8 mouse cellular contexts compared by ENCODE assay signal in genomic region chr3:84228911-84229310, GRCm38 (mm10). TPM values are rescaled to one million over a fixed set of nuclear protein-coding genes. Genes with fewer than 3 reads are reported as not detected.
DNase-seq lines count a peak whose midpoint lies in the region; ATAC-seq and TF ChIP-seq lines count a peak whose summit lies in the region.

No protein-coding gene starts in this region.

- TF ChIP-seq POLR2A in spleen, adult 2 months (IDR thresholded peaks at IDR 0.05; ENCODE audit: low read depth, low read length) = no peak

- ATAC-seq in hindbrain, postnatal 0 days = peak; percentile 55
- no peak for ATAC-seq in liver, postnatal 0 days
- peak; percentile 38; the same call in 1 of the 2 replicates for ATAC-seq in neural tube, embryonic 14.5 days (ENCODE audit: low read depth)

- peak overlapping the region; percentile 81 for H3K4me2 ChIP-seq in hindbrain, postnatal 0 days (ENCODE audit: low read depth, low read length)
- H3K4me2 ChIP-seq in liver, postnatal 0 days (ENCODE audit: low read depth, low read length) = peak overlapping the region; percentile 68
- H3K4me2 ChIP-seq in neural tube, embryonic 14.5 days (ENCODE audit: low read depth, low read length) = peak overlapping the region; percentile 62

- no peak for TF ChIP-seq CTCF in spleen, adult 2 months (IDR thresholded peaks at IDR 0.05; ENCODE audit: extremely low read depth, insufficient read depth, insufficient read length, insufficient replicate concordance)
- TF ChIP-seq CTCF in hindbrain, postnatal 0 days (IDR thresholded peaks at IDR 0.05; ENCODE audit: low read depth) = no peak
- TF ChIP-seq CTCF in liver, postnatal 0 days (IDR thresholded peaks at IDR 0.05; ENCODE audit: low read depth) = no peak

- no peak overlapping the region for H3K27ac ChIP-seq in spleen, adult 2 months (ENCODE audit: insufficient read depth, low read length)
- no peak overlapping the region for H3K27ac ChIP-seq in hindbrain, postnatal 0 days
- H3K27ac ChIP-seq in liver, postnatal 0 days (ENCODE audit: low read depth) = no peak overlapping the region
- no peak overlapping the region for H3K27ac ChIP-seq in neural tube, embryonic 14.5 days (ENCODE audit: low read depth, low read length)

- H3K9me3 ChIP-seq in hindbrain, postnatal 0 days (ENCODE audit: low read length) = no peaks in the 10 kb centered on the region
- no peaks in the 10 kb centered on the region for H3K9me3 ChIP-seq in liver, postnatal 0 days (ENCODE audit: low read length)
- no peaks in the 10 kb centered on the region for H3K9me3 ChIP-seq in neural tube, embryonic 14.5 days (ENCODE audit: control insufficient read depth, low read length)

- TF ChIP-seq EP300 in liver, postnatal 0 days (IDR thresholded peaks at IDR 0.05; ENCODE audit: low read depth) = no peak

- 24% methylated on average over 15 of the region's 15 CpGs for WGBS in spleen, adult 2 months
- WGBS in hindbrain, postnatal 0 days = 11% methylated on average over 15 of the region's 15 CpGs
- 15% methylated on average over 15 of the region's 15 CpGs for WGBS in liver, postnatal 0 days (ENCODE audit: insufficient replicate concordance)
- WGBS in neural tube, embryonic 14.5 days = 12% methylated on average over 15 of the region's 15 CpGs

- no peak overlapping the region; the same call in 1 of the 2 replicates for H3K9ac ChIP-seq in hindbrain, postnatal 0 days (replicated peaks; ENCODE audit: low read length)
- H3K9ac ChIP-seq in liver, postnatal 0 days (replicated peaks) = no peak overlapping the region
- H3K9ac ChIP-seq in neural tube, embryonic 14.5 days (replicated peaks; ENCODE audit: low read depth, low read length) = no peak overlapping the region

- peaks cover 2% of the 10 kb centered on the region; the same call in 1 of the 2 replicates for H3K4me1 ChIP-seq in spleen, adult 2 months (ENCODE audit: control insufficient read depth, insufficient read depth, insufficient read length)
- H3K4me1 ChIP-seq in hindbrain, postnatal 0 days (ENCODE audit: insufficient read depth, low read length) = peaks cover 11% of the 10 kb centered on the region
- peaks cover 19% of the 10 kb centered on the region for H3K4me1 ChIP-seq in liver, postnatal 0 days (ENCODE audit: insufficient read depth)
- peaks cover 12% of the 10 kb centered on the region; the same call in 1 of the 2 replicates for H3K4me1 ChIP-seq in neural tube, embryonic 14.5 days (ENCODE audit: control insufficient read depth, insufficient read depth, low read length)

- no peaks in the 10 kb centered on the region for H3K27me3 ChIP-seq in spleen, adult 2 months (ENCODE audit: control insufficient read depth, insufficient read depth, low read length)
- no peaks in the 10 kb centered on the region for H3K27me3 ChIP-seq in hindbrain, postnatal 0 days (ENCODE audit: insufficient read depth, low read length)
- H3K27me3 ChIP-seq in liver, postnatal 0 days (ENCODE audit: insufficient read depth, low read length) = no peaks in the 10 kb centered on the region
- H3K27me3 ChIP-seq in neural tube, embryonic 14.5 days (ENCODE audit: control insufficient read depth, insufficient read depth, low read length) = no peaks in the 10 kb centered on the region

- H3K4me3 ChIP-seq in spleen, adult 2 months (ENCODE audit: extremely low read depth, insufficient read depth, insufficient read length) = peak overlapping the region; percentile 4
- H3K4me3 ChIP-seq in hindbrain, postnatal 0 days (ENCODE audit: low read length) = peak overlapping the region; percentile 41
- H3K4me3 ChIP-seq in liver, postnatal 0 days (ENCODE audit: low read depth, low read length) = peak overlapping the region; percentile 38
- peak overlapping the region; percentile 36; the same call in 1 of the 2 replicates for H3K4me3 ChIP-seq in neural tube, embryonic 14.5 days (ENCODE audit: low read depth, low read length)

- H3K36me3 ChIP-seq in spleen, adult 2 months (ENCODE audit: control insufficient read depth, insufficient read depth, low read length) = no peaks in the 10 kb centered on the region
- no peaks in the 10 kb centered on the region for H3K36me3 ChIP-seq in hindbrain, postnatal 0 days (ENCODE audit: insufficient read depth, low read length)
- no peaks in the 10 kb centered on the region for H3K36me3 ChIP-seq in liver, postnatal 0 days (replicated peaks; ENCODE audit: insufficient read depth, low read length)
- H3K36me3 ChIP-seq in neural tube, embryonic 14.5 days (ENCODE audit: control insufficient read depth, insufficient read depth, low read length) = no peaks in the 10 kb centered on the region

- no peak for DNase-seq in spleen, adult 2 months (ENCODE audit: low read depth in 1 of 2, low spot score in 2 of 2)
- DNase-seq in spleen, postnatal 4 days (ENCODE audit: low spot score in 2 of 2) = no peak
- peak; percentile 48 for DNase-seq in cerebellum, adult 11-12 months
- DNase-seq in gastrocnemius, postnatal 10 days = peak; percentile 43
- DNase-seq in hindbrain, postnatal 0 days (ENCODE audit: low spot score) = peak; percentile 59
- DNase-seq in liver, postnatal 0 days = peak; percentile 31
- no peak for DNase-seq in layer of hippocampus, postnatal 25 days (ENCODE audit: extremely low spot score in 1 of 2, low spot score in 1 of 2)

RNA-seq across cellular contexts. Expression of gene Gm6525, which starts 55.0 kb away (rescaled TPM):
- not detected in 2 replicates for polyA plus RNA-seq in spleen, adult 2 months (2012; rRNA removed)
- total RNA-seq in gastrocnemius, postnatal 10 days (2021) = under 1 TPM in 1 of 2 experiments, not detected in 1; 0.31 TPM
- total RNA-seq in hindbrain, postnatal 0 days (2014; rRNA removed) = not detected in 2 replicates
- 2.3 and 2.8 TPM in 2 replicates for polyA plus RNA-seq in hindbrain, postnatal 0 days (2015; fragmentation: Nextera tagmentation; extraction: Ambion mirVana)
- 0.14 and 0.21 TPM in 2 replicates for polyA plus RNA-seq in liver, postnatal 0 days (2015; fragmentation: Nextera tagmentation; extraction: Ambion mirVana)
- polyA plus RNA-seq in neural tube, embryonic 14.5 days (2014; fragmentation: Nextera tagmentation; extraction: Ambion mirVana) = 3.6 and 4.6 TPM in 2 replicates
- total RNA-seq in layer of hippocampus, postnatal 25 days (2021) = not detected

Comparison
In these comparisons a context has a peak if more than half of its experiments do, and no peak if none do; other contexts are left out.
1. DNase-seq: peak in cerebellum, adult 11-12 months (single experiment), gastrocnemius, postnatal 10 days (single experiment), hindbrain, postnatal 0 days (single experiment) and liver, postnatal 0 days (single experiment); none in spleen, adult 2 months (0 of 2), spleen, postnatal 4 days (0 of 2) and layer of hippocampus, postnatal 25 days (0 of 2).
2. Peak in every context shown above with its lines, with median percentiles within 50 percentile points of each other: H3K4me3 ChIP-seq and H3K4me2 ChIP-seq.